In the genomic region with DNA sequence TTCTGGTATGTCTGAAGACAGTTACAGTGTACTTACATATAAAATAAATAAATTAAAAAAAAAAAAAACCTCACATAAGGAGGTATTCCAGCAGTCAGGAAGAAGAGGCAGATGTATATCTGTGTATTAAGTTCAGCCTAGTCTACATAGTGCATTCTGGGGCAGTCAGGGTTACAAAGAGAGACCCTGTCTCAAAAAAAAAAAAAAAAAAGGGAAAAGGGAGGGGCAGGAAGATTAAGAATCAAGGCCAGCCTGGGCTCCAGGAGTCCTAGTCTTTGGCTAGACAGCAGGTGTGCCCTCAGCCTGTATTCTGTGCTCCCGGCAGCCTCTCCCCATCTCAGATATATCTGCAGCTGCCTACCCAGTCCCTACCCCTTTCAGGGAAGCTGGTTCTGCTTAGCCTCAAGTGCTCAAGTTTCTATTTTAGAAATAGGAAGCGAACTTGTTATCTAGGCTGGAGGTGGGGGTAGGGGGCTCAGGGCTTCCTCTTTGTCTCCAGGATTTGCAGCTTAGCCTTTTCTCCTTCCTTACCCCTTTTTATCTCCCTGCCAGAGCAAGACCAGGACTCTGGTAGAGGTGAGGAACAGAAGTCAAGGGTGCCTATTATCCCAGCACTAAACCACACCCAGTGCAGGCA, we compare ENCODE assay signal across 17 mouse cellular contexts. TPM values are rescaled to one million over a fixed set of nuclear protein-coding genes. Genes with fewer than 3 reads are reported as not detected.
DNase-seq lines count a peak whose midpoint lies in the region; ATAC-seq and TF ChIP-seq lines count a peak whose summit lies in the region.
"Had no signal": no experiment of that assay in that cellular context is flagged by ENCODE, and none has a peak within 500 bp of the region (broad histone marks: within the 10 kb centered on the region; RNA-seq: fewer than 3 reads in every experiment).

No protein-coding gene starts in this region.

- no peak overlapping the region for H3K4me3 ChIP-seq in heart, embryonic 12.5 days
- H3K4me3 ChIP-seq in heart, embryonic 11.5 days (ENCODE audit: low read depth, low read length), result no peak overlapping the region
- no peak overlapping the region for H3K4me3 ChIP-seq in CH12.LX (replicated peaks in 1 of 3; ENCODE audit: low read depth in 2 of 3, low read length in 2 of 3, poor library complexity in 1 of 3)
- no peak overlapping the region for H3K4me3 ChIP-seq in intestine, embryonic 16.5 days (ENCODE audit: low read length)
- H3K4me3 ChIP-seq: hindbrain, embryonic 12.5 days had no signal

- no peak for TF ChIP-seq RAD21 in CH12.LX (IDR thresholded peaks at IDR 0.05; ENCODE audit: low read depth, low read length)

- no peak for DNase-seq in CH12.LX (ENCODE audit: extremely low read depth)
- peak; percentile 80 for DNase-seq in MEL-GATA-1-ER (ENCODE audit: extremely low read depth, low read depth)
- DNase-seq in kidney, postnatal 36 days, result no peak
- DNase-seq in frontal cortex, postnatal 36 days (ENCODE audit: low spot score in 2 of 2), result no peak
- DNase-seq in ovary, postnatal 36 days (ENCODE audit: low spot score), result no peak
- DNase-seq: adrenal gland, postnatal 14 days; kidney, adult 11 months; kidney, postnatal 25 days; liver; lung, adult 2 months; right cerebral cortex, adult 18-20 months had no signal

- TF ChIP-seq CTCF in CH12.LX (conservative IDR thresholded peaks at IDR 0.05 in 1 of 2, IDR thresholded peaks at IDR 0.05 in 1 of 2; ENCODE audit: low read depth in 2 of 2, low read length in 2 of 2), result no peak

- dilution Hi-C loops in CH12.LX (cut with MboI; ENCODE audit: extremely low pct_ligation_motif_present, extremely low pct_unique_long_range_greater_than_20kb, low sequenced_read_pairs), result no loop called here

- peak overlapping the region; percentile 6; the same call in 1 of the 2 replicates for H3K27ac ChIP-seq in heart, embryonic 12.5 days (ENCODE audit: poor library complexity, severe bottlenecking)
- H3K27ac ChIP-seq in heart, embryonic 11.5 days (ENCODE audit: low read depth, low read length), result no peak overlapping the region
- peak overlapping the region; percentile 68; the same call in 1 of the 2 replicates for H3K27ac ChIP-seq in CH12.LX (ENCODE audit: insufficient read depth, low read depth)
- peak overlapping the region; percentile 88 for H3K27ac ChIP-seq in intestine, embryonic 16.5 days (ENCODE audit: low read length)
- H3K27ac ChIP-seq: hindbrain, embryonic 12.5 days had no signal

- TF ChIP-seq EP300 in CH12.LX (IDR thresholded peaks at IDR 0.05; ENCODE audit: low read length), result no peak

- peaks cover 19% of the 10 kb centered on the region for H3K79me2 ChIP-seq in CH12.LX (replicated peaks; ENCODE audit: control insufficient read depth, extremely low read depth, insufficient read depth, poor library complexity, severe bottlenecking)

- no peak overlapping the region for H3K9ac ChIP-seq in heart, embryonic 12.5 days
- H3K9ac ChIP-seq in heart, embryonic 11.5 days (ENCODE audit: low read depth, low read length), result no peak overlapping the region
- no peak overlapping the region; the same call in 1 of the 2 replicates for H3K9ac ChIP-seq in CH12.LX (ENCODE audit: insufficient read depth, low read depth)
- H3K9ac ChIP-seq in intestine, embryonic 16.5 days (ENCODE audit: low read depth, low read length), result peak overlapping the region; percentile 8; the same call in 1 of the 2 replicates
- H3K9ac ChIP-seq: hindbrain, embryonic 12.5 days had no signal

- no peak for ATAC-seq in heart, embryonic 12.5 days (ENCODE audit: insufficient number of reproducible peaks, low FRiP score)
- ATAC-seq in heart, embryonic 11.5 days (replicated peaks; ENCODE audit: insufficient number of reproducible peaks, low FRiP score, low TSS enrichment), result no peak
- ATAC-seq in intestine, embryonic 16.5 days, result no peak
- ATAC-seq: forebrain, embryonic 14.5 days; midbrain, embryonic 16.5 days had no signal

- no peak overlapping the region for H3K4me2 ChIP-seq in heart, embryonic 12.5 days
- H3K4me2 ChIP-seq in heart, embryonic 11.5 days, result no peak overlapping the region
- no peak overlapping the region for H3K4me2 ChIP-seq in CH12.LX (ENCODE audit: insufficient read depth, low read depth, poor library complexity, severe bottlenecking)
- no peak overlapping the region for H3K4me2 ChIP-seq in intestine, embryonic 16.5 days (ENCODE audit: low read depth, low read length)
- H3K4me2 ChIP-seq: hindbrain, embryonic 12.5 days had no signal

- H3K4me1 ChIP-seq in heart, embryonic 12.5 days (replicated peaks), result peaks cover 67% of the 10 kb centered on the region
- H3K4me1 ChIP-seq in heart, embryonic 11.5 days (ENCODE audit: control insufficient read depth, insufficient read depth, low read length), result peaks cover 42% of the 10 kb centered on the region
- peaks cover 23 to 53% of the 10 kb centered on the region in 2 experiments for H3K4me1 ChIP-seq in CH12.LX (ENCODE audit: control insufficient read depth in 1 of 2, insufficient read depth in 2 of 2)
- peaks cover 53% of the 10 kb centered on the region for H3K4me1 ChIP-seq in intestine, embryonic 16.5 days (ENCODE audit: control insufficient read depth, insufficient read depth, low read length)

- peaks cover 5% of the 10 kb centered on the region; the same call in 1 of the 2 replicates for H3K36me3 ChIP-seq in heart, embryonic 12.5 days
- no peaks in the 10 kb centered on the region for H3K36me3 ChIP-seq in heart, embryonic 11.5 days (ENCODE audit: control insufficient read depth, insufficient read depth, low read length)
- H3K36me3 ChIP-seq in CH12.LX (replicated peaks in 1 of 2; ENCODE audit: control insufficient read depth in 1 of 2, insufficient read depth in 1 of 2, low read length in 1 of 2), result peaks cover 0 to 12% of the 10 kb centered on the region in 2 experiments
- no peaks in the 10 kb centered on the region for H3K36me3 ChIP-seq in intestine, embryonic 16.5 days (ENCODE audit: control insufficient read depth, insufficient read depth, low read length)

- H3K9me3 ChIP-seq in heart, embryonic 12.5 days (replicated peaks), result no peaks in the 10 kb centered on the region
- H3K9me3 ChIP-seq in heart, embryonic 11.5 days (replicated peaks; ENCODE audit: control insufficient read depth, low read length), result no peaks in the 10 kb centered on the region
- peaks cover 11% of the 10 kb centered on the region for H3K9me3 ChIP-seq in CH12.LX (replicated peaks; ENCODE audit: low read length)
- no peaks in the 10 kb centered on the region for H3K9me3 ChIP-seq in intestine, embryonic 16.5 days (ENCODE audit: control insufficient read depth, low read length)
- H3K9me3 ChIP-seq: hindbrain, embryonic 12.5 days had no signal

- peaks cover 9% of the 10 kb centered on the region; the same call in 1 of the 2 replicates for H3K27me3 ChIP-seq in heart, embryonic 12.5 days (replicated peaks)
- peaks cover 4% of the 10 kb centered on the region; the same call in 1 of the 2 replicates for H3K27me3 ChIP-seq in heart, embryonic 11.5 days (ENCODE audit: control insufficient read depth, insufficient read depth, low read length)
- H3K27me3 ChIP-seq in CH12.LX (replicated peaks), result no peaks in the 10 kb centered on the region
- H3K27me3 ChIP-seq in intestine, embryonic 16.5 days (replicated peaks; ENCODE audit: control insufficient read depth, insufficient read depth, low read length), result no peaks in the 10 kb centered on the region

- in situ Hi-C loops in CH12.LX (cut with MboI; ENCODE audit: low pct_ligation_motif_present, low pct_unique_long_range_greater_than_20kb, low sequenced_read_pairs), result loop anchor here (5.0 kb wide), 1 partner anchor 37 kb away; a partner anchor contains a TSS

- WGBS in heart, embryonic 12.5 days, result 8% methylated on average over 2 of the region's 2 CpGs
- WGBS in heart, embryonic 11.5 days (ENCODE audit: insufficient replicate concordance), result 14% methylated on average over 2 of the region's 2 CpGs
- 36% methylated on average over 2 of the region's 2 CpGs for WGBS in intestine, embryonic 16.5 days

- TF ChIP-seq POLR2A in CH12.LX (IDR thresholded peaks at IDR 0.05; ENCODE audit: low read depth, low read length), result no peak

TF ChIP-seq in CH12.LX, 34 proteins besides CTCF, POLR2A, EP300 and RAD21 (continues in another document):
- TF ChIP-seq ZNF384 (IDR thresholded peaks at IDR 0.05; ENCODE audit: low read depth, low read length) (peak; percentile 71), USF2 (conservative IDR thresholded peaks at IDR 0.05; ENCODE audit: low read depth, low read length) (no peak), ELF1 (IDR thresholded peaks at IDR 0.05; ENCODE audit: low read depth, low read length) (0 out of 2 replicates have a peak, but pooled peaks have one; percentile 14), JUN (IDR thresholded peaks at IDR 0.05; ENCODE audit: insufficient read depth, low read depth, low read length) (no peak)

RNA-seq across cellular contexts. Expression of a gene that starts 2.8 kb away (rescaled TPM):
- polyA plus RNA-seq in heart, embryonic 12.5 days (2016; fragmentation: Nextera tagmentation; extraction: Ambion mirVana), result 363 and 373 TPM in 2 replicates
- polyA plus RNA-seq in heart, embryonic 11.5 days (2014; fragmentation: Nextera tagmentation; extraction: Ambion mirVana), result 454 and 458 TPM in 2 replicates
- total RNA-seq in CH12.LX (2012; rRNA removed), result 3.2 and 3.7 TPM in 2 replicates
- not detected in 2 replicates for total RNA-seq in CH12.LX (2014; rRNA removed)
- polyA plus RNA-seq in CH12.LX (2012; ENCODE audit: insufficient read length, low read depth), result 0.27 and 0.54 TPM in 2 replicates
- polyA plus RNA-seq in intestine, embryonic 16.5 days (2015; fragmentation: Nextera tagmentation; extraction: Ambion mirVana), result 927 and 953 TPM in 2 replicates

RNA-seq across cellular contexts. Expression of a gene that starts 2.9 kb away (rescaled TPM):
- 8.8 and 10.2 TPM in 2 replicates for polyA plus RNA-seq in heart, embryonic 12.5 days (2016; fragmentation: Nextera tagmentation; extraction: Ambion mirVana)
- polyA plus RNA-seq in heart, embryonic 11.5 days (2014; fragmentation: Nextera tagmentation; extraction: Ambion mirVana), result 3.4 and 4.6 TPM in 2 replicates
- total RNA-seq in CH12.LX (2012; rRNA removed), result 37.4 and 55.0 TPM in 2 replicates
- 21.8 and 23.3 TPM in 2 replicates for total RNA-seq in CH12.LX (2014; rRNA removed)
- 34.1 and 35.5 TPM in 2 replicates for polyA plus RNA-seq in CH12.LX (2012; ENCODE audit: insufficient read length, low read depth)
- 11.3 and 12.7 TPM in 2 replicates for polyA plus RNA-seq in intestine, embryonic 16.5 days (2015; fragmentation: Nextera tagmentation; extraction: Ambion mirVana)

RNA-seq across cellular contexts. Expression of a gene that starts 38.1 kb away (rescaled TPM):
- 40.2 and 41.3 TPM in 2 replicates for polyA plus RNA-seq in heart, embryonic 12.5 days (2016; fragmentation: Nextera tagmentation; extraction: Ambion mirVana)
- polyA plus RNA-seq in heart, embryonic 11.5 days (2014; fragmentation: Nextera tagmentation; extraction: Ambion mirVana), result 41.8 and 42.8 TPM in 2 replicates
- total RNA-seq in CH12.LX (2012; rRNA removed) (24.1 and 26.9 TPM in 2 replicates), CH12.LX (2014; rRNA removed) (25.6 and 27.9 TPM in 2 replicates)
- polyA plus RNA-seq in CH12.LX (2012; ENCODE audit: insufficient read length, low read depth), result 27.9 and 29.2 TPM in 2 replicates
- 43.0 and 46.2 TPM in 2 replicates for polyA plus RNA-seq in intestine, embryonic 16.5 days (2015; fragmentation: Nextera tagmentation; extraction: Ambion mirVana)

RNA-seq across cellular contexts. Expression of a gene that starts 38.1 kb away (rescaled TPM):
- 46.6 and 48.8 TPM in 2 replicates for polyA plus RNA-seq in heart, embryonic 12.5 days (2016; fragmentation: Nextera tagmentation; extraction: Ambion mirVana)
- 50.0 and 51.3 TPM in 2 replicates for polyA plus RNA-seq in heart, embryonic 11.5 days (2014; fragmentation: Nextera tagmentation; extraction: Ambion mirVana)
- total RNA-seq in CH12.LX (2012; rRNA removed) (38.7 and 43.6 TPM in 2 replicates), CH12.LX (2014; rRNA removed) (35.9 and 36.0 TPM in 2 replicates)
- polyA plus RNA-seq in CH12.LX (2012; ENCODE audit: insufficient read length, low read depth), result 49.1 and 49.9 TPM in 2 replicates
- 56.2 and 58.2 TPM in 2 replicates for polyA plus RNA-seq in intestine, embryonic 16.5 days (2015; fragmentation: Nextera tagmentation; extraction: Ambion mirVana)

Comparison
In these comparisons a context has a peak if more than half of its experiments do, and no peak if none do; other contexts are left out.
1. RNA of a gene that starts 2.8 kb away (polyA plus RNA-seq): 927 to 953 TPM in intestine, embryonic 16.5 days, 454 to 458 TPM in heart, embryonic 11.5 days and 363 to 373 TPM in heart, embryonic 12.5 days; 0.27 to 0.54 TPM in CH12.LX; every median in the first group is over 100 times any median in the second.